Mouse (Mus musculus): ENCODE data around the gene Wfdc3.

The Wfdc3 gene

GRCm38 (mm10) chr2:164745843-164746479 lies at the start of gene Wfdc3, which contains the start of gene Dnttip1:
Gene Wfdc3 (minus strand): TSS chr2:164745931.
Gene Dnttip1 (plus strand): TSS chr2:164745983.
- peak; percentile 94 for DNase-seq (ENCODE audit: low spot score)

DNA sequence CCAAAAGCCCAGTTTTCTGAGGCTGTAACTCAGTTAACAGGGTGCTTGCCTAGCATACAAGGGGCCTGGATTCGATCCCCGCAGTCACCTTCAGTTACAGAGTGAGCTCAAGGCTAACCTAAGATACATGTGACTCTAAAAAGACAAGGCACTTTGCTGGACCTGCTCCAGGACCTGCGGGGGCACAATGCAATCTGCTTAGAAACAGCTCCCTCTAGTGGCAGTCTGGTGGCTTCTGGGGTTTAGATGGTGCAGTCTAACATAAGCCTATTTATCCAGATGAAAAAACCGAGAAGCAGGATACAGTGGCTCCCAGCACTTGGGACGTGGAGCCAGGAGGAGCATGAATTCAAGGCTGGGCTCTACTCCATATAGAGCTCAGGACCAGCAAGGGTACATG lies 48.6 kb upstream of the Wfdc3 start:
- peak; percentile 93 for DNase-seq (ENCODE audit: low spot score)

DNA sequence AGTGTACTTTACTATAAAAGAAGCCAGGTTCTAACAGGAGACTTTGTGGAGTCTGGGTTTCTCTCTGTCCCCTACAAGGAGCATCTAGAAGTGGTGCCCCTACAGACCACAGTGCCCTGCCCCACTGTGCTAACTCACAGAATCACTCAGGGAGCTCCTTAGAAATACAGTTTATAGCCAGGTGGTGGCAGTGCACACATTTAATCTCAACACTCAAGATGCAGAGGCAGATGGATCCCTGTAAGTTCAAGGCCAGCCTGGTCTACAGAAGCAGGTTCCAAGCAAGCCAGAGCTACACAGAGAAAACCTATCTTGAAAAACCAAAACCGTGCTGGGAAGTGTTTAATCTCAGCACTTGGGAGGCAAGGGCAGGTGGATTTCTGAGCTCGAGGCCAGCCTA lies 48.0 kb upstream of the Wfdc3 start:
- peak; percentile 27 for DNase-seq (ENCODE audit: low spot score)

- DNase-seq (ENCODE audit: low spot score), result peak; percentile 77
Observed at GRCm38 (mm10) chr2:164793236-164793635, 47.5 kb upstream of the Wfdc3 start.

DNA sequence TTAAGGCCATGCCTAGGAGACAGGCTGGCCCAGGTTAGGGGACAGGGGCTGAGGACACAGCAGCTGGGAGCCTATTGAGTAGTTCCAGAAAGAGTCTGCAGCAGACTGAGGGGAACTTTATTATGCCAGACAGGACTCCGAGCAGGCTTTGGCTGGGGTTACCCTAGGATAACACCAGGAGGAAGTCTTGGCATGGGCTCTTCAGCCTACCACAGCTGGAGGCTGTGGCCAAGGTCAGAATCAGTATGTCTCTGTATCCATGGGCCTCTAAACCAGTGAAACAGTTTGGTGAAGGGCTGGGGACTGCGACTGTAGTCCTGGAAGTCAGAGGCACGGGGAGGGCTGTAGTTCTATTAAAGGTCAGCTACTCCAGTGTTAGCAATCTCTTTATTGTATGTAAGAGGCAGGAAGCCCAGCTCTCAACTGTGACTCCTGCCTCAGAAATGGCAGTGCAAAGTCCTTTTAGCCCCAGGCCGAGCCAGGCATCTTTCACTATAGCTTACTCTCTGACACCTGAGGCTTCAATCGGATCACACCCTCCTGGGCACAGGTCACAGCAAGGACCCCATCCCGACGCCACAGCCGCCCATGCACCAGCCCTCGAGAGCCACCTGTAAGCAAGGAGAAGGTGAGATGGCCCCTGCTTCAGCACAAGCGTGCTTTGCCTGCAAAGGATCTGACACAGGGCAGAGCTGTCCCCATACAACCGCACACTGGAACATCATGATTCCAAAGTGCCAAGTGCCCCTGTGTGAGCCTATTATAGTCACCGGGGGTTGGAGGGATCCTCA lies 46.9 kb upstream of the Wfdc3 start:
- DNase-seq (ENCODE audit: low spot score), result no peak

DNA sequence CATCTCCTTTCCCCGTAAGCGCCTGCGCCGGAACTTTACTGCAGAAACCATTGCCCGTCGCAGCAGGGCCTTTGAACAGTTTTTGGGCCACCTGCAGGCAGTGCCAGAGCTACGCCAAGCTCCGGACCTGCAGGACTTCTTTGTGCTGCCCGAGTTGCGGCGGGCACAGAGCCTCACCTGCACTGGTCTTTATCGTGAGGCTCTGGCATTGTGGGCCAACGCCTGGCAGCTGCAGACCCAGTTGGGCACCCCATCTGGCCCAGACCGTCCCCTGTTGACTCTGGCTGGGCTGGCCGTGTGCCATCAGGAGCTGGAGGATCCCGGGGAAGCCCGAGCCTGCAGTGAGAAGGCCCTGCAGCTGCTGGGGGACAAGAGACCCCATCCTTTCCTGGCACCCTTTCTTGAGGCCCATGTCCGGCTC lies 46.1 kb upstream of the Wfdc3 start:
- DNase-seq (ENCODE audit: low spot score), result no peak

DNA sequence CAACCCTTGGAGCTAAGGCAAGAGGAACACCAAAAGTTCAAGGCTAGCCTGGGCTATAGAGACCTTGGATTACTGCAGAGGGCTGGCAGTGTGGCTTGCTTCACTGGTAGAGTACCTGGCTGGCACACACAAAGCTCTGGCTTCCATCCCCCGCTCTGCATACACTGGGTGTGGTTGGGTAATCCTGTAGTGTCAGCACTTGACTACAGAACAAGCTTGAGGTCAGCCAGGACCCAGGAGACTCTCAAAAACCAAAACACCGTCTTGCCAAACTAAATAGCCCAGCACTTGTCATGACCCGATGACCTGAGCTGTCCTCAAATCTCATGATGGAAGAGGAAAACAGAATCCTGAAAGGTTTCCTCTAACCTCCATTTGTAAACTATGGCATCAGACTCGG lies 44.7 kb upstream of the Wfdc3 start:
- no peak for DNase-seq (ENCODE audit: low spot score)

- DNase-seq (ENCODE audit: low spot score), result no peak
Observed at GRCm38 (mm10) chr2:164788411-164788810, 42.7 kb upstream of the Wfdc3 start.

DNA sequence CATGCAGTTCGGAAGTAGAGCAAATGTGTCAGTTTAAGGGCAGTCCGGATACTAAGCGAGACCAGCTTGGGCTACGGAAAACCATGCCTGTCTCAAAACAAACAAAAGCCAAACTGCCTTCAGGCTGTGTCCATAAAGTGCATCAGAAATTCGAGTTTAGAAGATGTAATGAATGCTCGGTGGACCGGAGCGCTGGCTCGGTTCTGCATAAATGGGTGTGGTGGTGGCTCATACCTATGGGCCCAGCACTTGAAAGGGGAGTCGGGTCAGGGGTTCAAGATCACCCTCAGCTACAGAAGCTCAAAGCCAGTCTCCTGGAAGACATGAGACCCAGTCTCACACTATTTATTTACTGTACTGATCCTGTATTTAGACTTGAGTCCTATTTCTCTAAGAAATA lies 42.0 kb upstream of the Wfdc3 start:
- DNase-seq (ENCODE audit: low spot score), result no peak

GRCm38 (mm10) chr2:164787032-164787431 lies 41.3 kb upstream of the Wfdc3 start:
- no peak for DNase-seq (ENCODE audit: low spot score)

- DNase-seq (ENCODE audit: low spot score), result no peak
Observed at GRCm38 (mm10) chr2:164786388-164786885, 40.7 kb upstream of the Wfdc3 start.

DNA sequence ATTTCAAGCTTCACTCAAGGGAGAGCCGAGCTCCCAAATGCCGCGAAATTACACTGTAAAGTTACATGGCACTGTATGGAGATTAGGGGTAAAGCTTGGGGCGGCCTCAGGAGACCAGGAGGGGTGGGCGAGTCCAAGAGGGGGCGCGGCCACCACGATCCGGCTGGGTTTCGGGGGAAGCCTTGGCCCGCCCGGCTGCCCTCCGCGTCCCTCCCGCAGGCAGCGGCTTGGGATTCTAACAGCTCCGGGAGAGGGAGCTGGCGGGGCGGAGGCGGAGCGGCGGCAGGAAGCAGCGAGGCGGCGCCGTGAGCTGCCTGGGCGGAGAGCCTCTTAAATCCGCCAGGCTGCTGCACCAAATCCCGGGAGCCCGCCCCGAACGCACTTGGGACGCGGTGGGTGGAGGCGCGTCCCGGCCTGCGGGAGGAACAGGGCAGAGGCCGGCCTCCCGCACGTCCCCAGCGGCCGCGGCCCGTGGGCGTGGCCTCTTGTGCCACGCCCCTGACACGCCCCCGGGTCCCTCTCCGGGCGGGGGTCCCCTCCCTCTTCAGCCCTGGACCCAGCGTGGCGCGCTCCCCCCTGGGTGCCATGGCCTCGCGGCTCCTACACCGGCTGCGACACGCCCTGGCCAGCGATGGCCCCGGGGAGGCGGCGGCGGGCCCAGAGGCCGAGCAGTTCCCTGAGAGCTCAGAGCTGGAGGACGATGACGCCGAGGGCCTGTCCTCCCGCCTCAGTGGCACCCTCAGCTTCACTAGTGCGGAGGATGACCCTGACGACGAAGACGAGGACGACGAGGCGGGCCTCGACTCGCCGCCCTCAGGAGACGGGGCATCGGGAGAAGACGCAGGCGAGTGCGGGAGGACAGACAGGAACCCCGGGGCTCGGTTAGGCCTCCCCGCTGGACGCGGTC lies 40.0 kb upstream of the Wfdc3 start, which contains the start of gene Snx21:
Snx21 (plus strand) TSS at position 343 of the 907 bp plus-strand sequence.
- peak; percentile 89 for DNase-seq (ENCODE audit: low spot score)

GRCm38 (mm10) chr2:164784869-164785420 lies 39.2 kb upstream of the Wfdc3 start:
- DNase-seq (ENCODE audit: low spot score), result no peak

DNA sequence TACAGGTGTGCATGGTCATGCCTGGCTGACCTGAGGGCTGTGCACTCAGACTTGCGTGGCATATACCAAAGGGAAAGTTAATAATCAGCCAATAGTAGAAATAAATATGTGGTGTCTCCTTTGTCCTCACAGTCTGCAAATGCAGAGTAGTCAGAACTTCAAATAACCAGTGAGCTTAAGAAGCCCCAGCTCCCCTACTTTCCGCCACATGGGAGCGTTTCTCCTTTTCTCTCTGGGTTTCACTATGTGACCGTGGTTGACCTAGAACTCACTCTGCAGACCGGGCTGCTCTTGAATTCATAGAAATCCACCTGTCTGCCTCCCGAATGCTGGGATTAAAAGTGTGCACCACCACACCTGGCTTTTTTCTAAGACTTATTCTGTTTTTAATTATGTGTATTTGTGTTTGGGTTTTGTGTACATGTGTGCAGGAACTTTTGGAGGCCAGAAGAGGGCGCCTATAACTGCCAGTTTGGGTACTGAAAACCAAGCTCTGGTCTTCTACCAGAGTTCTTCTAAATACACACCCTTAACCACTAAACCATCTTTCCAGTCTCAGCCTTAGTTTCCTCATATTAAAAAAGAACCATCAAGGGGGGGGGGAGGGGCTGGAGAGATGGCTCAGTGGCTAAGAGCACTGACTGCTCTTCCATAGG lies 38.3 kb upstream of the Wfdc3 start:
- peak; percentile 38 for DNase-seq (ENCODE audit: low spot score)

DNA sequence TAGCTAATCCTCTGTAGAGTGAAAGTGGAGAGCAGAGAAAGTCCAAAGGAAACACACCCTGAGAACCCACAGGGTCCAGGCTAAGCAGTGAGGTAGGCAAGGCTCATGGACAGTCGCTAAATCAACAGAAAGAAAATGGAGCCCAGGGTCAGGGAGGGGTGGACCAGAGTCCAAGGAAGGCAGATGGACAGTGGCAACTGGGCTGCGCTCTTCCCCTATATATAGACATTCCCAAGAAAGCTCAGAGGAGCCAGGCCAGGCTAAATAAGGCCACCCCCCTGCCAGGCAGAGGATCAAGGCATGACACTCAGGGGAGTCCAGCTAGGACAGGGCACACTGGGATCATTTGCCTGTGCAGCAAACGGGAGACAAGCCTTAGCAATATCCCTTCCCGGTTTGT lies 36.1 kb upstream of the Wfdc3 start:
- no peak for DNase-seq (ENCODE audit: low spot score)

GRCm38 (mm10) chr2:164779481-164780086 lies 33.9 kb upstream of the Wfdc3 start, which contains the start of gene Tnnc2:
Gene Tnnc2 (minus strand): TSS chr2:164779967.
- no peak for DNase-seq (ENCODE audit: low spot score)

- DNase-seq (ENCODE audit: low spot score), result no peak
Observed at GRCm38 (mm10) chr2:164778809-164779208, 33.1 kb upstream of the Wfdc3 start.

DNA sequence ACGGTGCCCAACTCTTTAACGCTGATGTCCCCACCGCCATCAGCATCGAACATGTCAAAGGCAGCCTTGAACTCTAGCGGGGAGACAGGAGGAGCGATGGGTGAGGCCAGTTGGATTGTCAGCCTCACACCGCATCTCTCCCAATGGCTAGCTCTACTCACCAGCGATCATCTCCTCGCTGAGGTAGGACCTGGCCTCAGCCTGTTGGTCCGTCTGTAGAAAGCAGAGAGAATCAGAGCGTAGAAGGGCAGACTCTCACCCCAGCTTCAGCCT lies 32.2 kb upstream of the Wfdc3 start:
- DNase-seq (ENCODE audit: low spot score), result no peak

- DNase-seq (ENCODE audit: low spot score), result no peak
Observed at GRCm38 (mm10) chr2:164777246-164778014, 31.7 kb upstream of the Wfdc3 start.

GRCm38 (mm10) chr2:164776801-164777200 lies 31.1 kb upstream of the Wfdc3 start:
- DNase-seq (ENCODE audit: low spot score), result no peak

Data from embryo, embryonic 10.5 days (tissue).